Comparison of ENCODE assay signal across 8 mouse cellular contexts in genomic region chr9:44305466-44306079, GRCm38 (mm10). TPM values are rescaled to one million over a fixed set of nuclear protein-coding genes. Genes with fewer than 3 reads are reported as not detected.
DNase-seq lines count a peak whose midpoint lies in the region; ATAC-seq lines count a peak whose summit lies in the region.

Gene Hinfp (minus strand): TSS chr9:44305671.

- peaks cover 12% of the 10 kb centered on the region for H3K4me1 ChIP-seq in hindbrain, embryonic 16.5 days (ENCODE audit: control insufficient read depth, insufficient read depth, low read depth, low read length)

- H3K79me2 ChIP-seq in macrophage (ENCODE audit: inconsistent target), result peaks cover 38% of the 10 kb centered on the region

- peak; percentile 99 for ATAC-seq in hindbrain, embryonic 16.5 days

- peak within 1 kb of the TSS; percentile 96 for H3K9ac ChIP-seq in hindbrain, embryonic 16.5 days (ENCODE audit: low read depth, low read length)

- under 1% methylated on average over 45 of the region's 54 CpGs for whole genome bisulfite sequencing in hindbrain, embryonic 16.5 days
- WGBS in macrophage (ENCODE audit: missing documents), result under 1% methylated on average over 50 of the region's 54 CpGs

- H3K9me3 ChIP-seq in hindbrain, embryonic 16.5 days (ENCODE audit: control insufficient read depth, low read length), result no peaks in the 10 kb centered on the region

- peak within 1 kb of the TSS; percentile 65 for H3K4me3 ChIP-seq in hindbrain, embryonic 16.5 days (ENCODE audit: low read length)
- peak within 1 kb of the TSS; percentile 92 for H3K4me3 ChIP-seq in macrophage (ENCODE audit: inconsistent target)

- H3K27ac ChIP-seq in hindbrain, embryonic 16.5 days (ENCODE audit: low read depth, low read length), result peak within 1 kb of the TSS; percentile 87
- H3K27ac ChIP-seq in macrophage, result peak within 1 kb of the TSS; percentile 60

- H3K27me3 ChIP-seq in hindbrain, embryonic 16.5 days (replicated peaks; ENCODE audit: control insufficient read depth, insufficient read depth, low read length), result no peaks in the 10 kb centered on the region

- H3K36me3 ChIP-seq in hindbrain, embryonic 16.5 days (ENCODE audit: control insufficient read depth, insufficient read depth, low read length), result peaks cover 5% of the 10 kb centered on the region
- peaks cover 28% of the 10 kb centered on the region for H3K36me3 ChIP-seq in macrophage (ENCODE audit: inconsistent target)

- DNase-seq in WW6 (ENCODE audit: low read depth, low spot score), result peak; percentile 98
- peak; percentile 86 to 96 for DNase-seq in cerebellum, postnatal 4 days (ENCODE audit: low spot score in 2 of 2)
- peak; percentile 99 for DNase-seq in gastrocnemius, adult 18-20 months (ENCODE audit: low spot score)
- peak; percentile 97 to 99 for DNase-seq in left cerebral cortex, adult 18-20 months (ENCODE audit: low spot score in 2 of 2)
- DNase-seq in right cerebral cortex, adult 18-20 months, result peak; percentile 100
- peak; percentile 96 for DNase-seq in urinary bladder, postnatal 10 days (ENCODE audit: low spot score)

- peak within 1 kb of the TSS; percentile 74 for H3K4me2 ChIP-seq in hindbrain, embryonic 16.5 days (ENCODE audit: low read length)

RNA-seq across cellular contexts. Expression of gene Hinfp, which starts in this region (rescaled TPM):
- 1 to 10 TPM; 5.2 TPM for total RNA-seq in gastrocnemius, adult 18-20 months (2021)
- 22.3 and 26.6 TPM in 2 replicates for polyA plus RNA-seq in hindbrain, embryonic 16.5 days (2015; fragmentation: Nextera tagmentation; extraction: Ambion mirVana)
- 10 to 100 TPM; 29.1 to 36.1 TPM for total RNA-seq in left cerebral cortex, adult 18-20 months (2021)
- total RNA-seq in macrophage (2018; cell fraction: chromatin; rRNA removed), result 100 to 1,000 TPM in 11 of 26 experiments, 10 to 100 TPM in 15; 21.2 to 178 (median 96.4) TPM
- total RNA-seq in macrophage (2018; cell fraction: cytosol; rRNA removed), result 10 to 100 TPM in 12 of 26 experiments, 1 to 10 TPM in 14; 2.9 to 17.1 (median 8.6) TPM
- 100 to 1,000 TPM in 1 of 26 experiments, 10 to 100 TPM in 25; 20.0 to 114 (median 54.3) TPM for total RNA-seq in macrophage (2018; cell fraction: nucleus; rRNA removed)
- polyA plus RNA-seq in macrophage (2018), result 5.9 to 13.1 TPM (median 6.2 TPM) in 3 replicates

Comparison
In these comparisons a context has a peak if more than half of its experiments do, and no peak if none do; other contexts are left out.
1. Peak in every context shown above with its lines: DNase-seq, ATAC-seq, H3K4me3 ChIP-seq and H3K27ac ChIP-seq.
2. RNA of gene Hinfp (total RNA-seq): 29.1 to 36.1 TPM in left cerebral cortex, adult 18-20 months; 5.2 TPM in gastrocnemius, adult 18-20 months; every median in the first group is over 4 times any median in the second.